Mouse (Mus musculus): ENCODE results near the gene Grik3.

DNA sequence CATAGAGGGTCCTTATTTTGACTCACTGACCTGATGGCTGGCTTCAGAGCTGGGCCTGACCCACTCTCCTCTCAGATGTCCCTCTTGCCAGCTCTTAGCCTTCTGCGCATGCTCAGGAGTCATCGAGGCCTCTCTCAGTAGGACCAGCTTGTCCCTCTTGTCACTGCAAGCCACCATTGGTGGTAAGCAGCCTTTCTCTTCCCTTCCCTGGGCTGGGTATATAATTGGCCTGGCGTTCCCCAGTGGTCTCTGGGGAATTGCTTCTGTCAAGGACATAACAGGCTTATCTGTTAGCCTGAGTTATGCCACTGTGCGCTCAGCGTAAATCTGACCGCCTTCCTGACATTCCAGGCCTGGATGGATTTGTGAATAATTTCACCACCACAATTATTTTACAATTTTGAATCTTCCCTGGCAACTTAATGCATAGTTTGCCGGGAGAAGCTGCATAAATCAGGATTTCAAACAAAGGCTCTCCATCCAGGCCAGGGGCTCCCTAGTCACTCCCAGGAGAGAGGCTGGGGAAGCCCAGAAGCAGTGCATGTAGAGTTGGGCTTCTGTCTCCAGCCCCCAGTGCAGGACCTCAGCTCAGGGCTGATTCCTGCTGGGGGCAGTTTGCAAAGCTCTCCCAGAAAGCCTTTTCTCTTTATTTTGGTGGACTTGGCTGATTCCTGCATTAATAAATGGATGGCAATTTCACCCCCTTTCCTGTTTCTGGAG, 39.7 kb upstream of the Grik3 start:
- TF ChIP-seq CTCF (IDR thresholded peaks at IDR 0.05; ENCODE audit: low read depth, low read length), result no peak
- TF ChIP-seq POLR2A (IDR thresholded peaks at IDR 0.05; ENCODE audit: insufficient read depth, low read length), result no peak

All from ES-Bruce4 (cell line).